Mouse (Mus musculus) megakaryocyte, embryonic 14.5 days (primary cell): ENCODE data around the gene Pan2.

Experiments used
- FLI1 ChIP-seq: IDR thresholded peaks from 2 replicates; pipeline ENCODE4 v1.6.1; 2012; ENCODE audit warnings: low read length, inconsistent platforms, mixed read lengths
- GATA1 ChIP-seq: IDR thresholded peaks from 3 replicates; pipeline ENCODE4 v1.6.1; 2012; ENCODE audit warnings: mixed read lengths, low read length, inconsistent platforms, borderline replicate concordance

GRCm38 (mm10) chr10:128323516-128323915 lies 20.4 kb downstream of the Pan2 start:
- TF ChIP-seq GATA1, result no peak
- no peak for TF ChIP-seq FLI1
